Mouse (Mus musculus): Measurements from ENCODE around the gene Slc25a43.

DNA sequence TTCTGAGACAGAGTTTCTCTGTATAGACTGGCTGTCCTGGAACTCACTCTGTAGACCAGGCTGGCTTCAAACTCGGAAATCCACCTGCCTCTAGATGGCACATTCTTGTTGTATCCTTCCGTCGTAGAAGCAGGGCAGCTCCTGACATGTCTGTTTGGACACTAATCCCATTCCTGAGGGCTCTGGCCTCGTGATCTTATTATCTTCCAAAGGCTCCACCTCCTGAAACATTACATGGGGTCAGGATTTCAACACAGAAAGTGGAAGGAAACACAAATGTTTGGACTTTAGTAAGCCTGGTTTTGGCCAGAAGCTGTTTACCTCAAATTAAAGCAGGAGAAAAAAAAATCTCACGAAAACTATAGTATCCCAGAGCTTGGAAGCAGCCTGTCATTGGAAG is 23.9 kb downstream of the Slc25a43 start:
- no peak for TF ChIP-seq POLR2A (IDR thresholded peaks at IDR 0.05; ENCODE audit: low read depth, low read length)
- TF ChIP-seq CTCF (IDR thresholded peaks at IDR 0.05; ENCODE audit: borderline replicate concordance, insufficient read depth, low read length): no peak
